Mouse (Mus musculus) ES-E14 (cell line): Measurements from ENCODE around the gene Cd300c.

Source experiments
- CHD2 ChIP-seq: IDR thresholded peaks from 2 replicates; pipeline ENCODE4 v1.6.1; 2014; ENCODE audit warnings: mild to moderate bottlenecking, low read depth, low read length, inconsistent platforms
- HCFC1 ChIP-seq: IDR thresholded peaks from 2 replicates; pipeline ENCODE4 v1.6.1; 2012; ENCODE audit warnings: low read length, inconsistent platforms, borderline replicate concordance; ENCODE audit not compliant: insufficient read depth
- MAFK ChIP-seq: IDR thresholded peaks from 2 replicates; pipeline ENCODE4 v1.6.1; 2014; ENCODE audit warnings: mild to moderate bottlenecking, low read depth, low read length, inconsistent platforms; ENCODE audit not compliant: insufficient read depth
- ZC3H11A ChIP-seq: IDR thresholded peaks from 2 replicates; pipeline ENCODE4 v1.6.1; 2012; ENCODE audit warnings: low read depth, mild to moderate bottlenecking, inconsistent platforms, low read length, borderline replicate concordance
- ZNF384 ChIP-seq: IDR thresholded peaks from 2 replicates; pipeline ENCODE4 v1.6.1; 2012; ENCODE audit warnings: low read depth, low read length, inconsistent platforms

GRCm38 (mm10) chr11:114981866-114982265 is 12.9 kb upstream of the Cd300c start:
- no peak for TF ChIP-seq ZNF384
- TF ChIP-seq CHD2: no peak
- TF ChIP-seq MAFK: no peak
- no peak for TF ChIP-seq HCFC1
- no peak for TF ChIP-seq ZC3H11A
